Mouse (Mus musculus) megakaryocyte, embryonic 14.5 days (primary cell): Measurements from ENCODE around the gene Flvcr2.

ENCODE experiments used
- FLI1 ChIP-seq: IDR thresholded peaks from 2 replicates; pipeline ENCODE4 v1.6.1; 2012; ENCODE audit warnings: low read length, inconsistent platforms, mixed read lengths
- GATA1 ChIP-seq: IDR thresholded peaks from 3 replicates; pipeline ENCODE4 v1.6.1; 2012; ENCODE audit warnings: mixed read lengths, low read length, inconsistent platforms, borderline replicate concordance

DNA sequence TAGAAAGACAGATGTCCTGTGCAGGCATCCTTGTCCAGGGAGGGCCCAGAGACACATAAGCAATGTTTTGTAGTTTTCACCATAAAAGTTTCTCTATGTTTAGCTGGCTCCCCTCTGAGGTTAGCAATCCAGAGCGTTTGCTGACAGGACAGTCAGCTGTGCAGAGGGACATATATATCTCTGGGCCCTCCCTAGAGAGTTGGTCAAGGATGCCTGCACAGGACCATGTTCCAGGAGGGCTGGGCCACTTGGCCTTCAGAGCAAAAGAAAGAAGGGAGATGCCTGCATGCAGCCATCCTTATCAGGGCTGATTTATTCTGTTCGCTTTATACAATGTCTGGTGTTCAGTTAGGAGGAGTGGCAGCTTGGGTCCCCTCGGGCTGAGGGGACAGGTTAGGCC lies 10.1 kb downstream of the Flvcr2 start:
- TF ChIP-seq GATA1 (no peak), FLI1 (no peak)
